Mouse (Mus musculus) erythroblast, adult 5-6 weeks (primary cell): ENCODE measurements around the gene Inhbb. TPM values are rescaled to one million over a fixed set of nuclear protein-coding genes. Genes with fewer than 3 reads are reported as not detected.

Experiments
- ATAC-seq: replicated peaks from 2 replicates; pipeline ENCODE4 v1.8.0; 2016; ENCODE audit warnings: moderate number of reproducible peaks, mild to moderate bottlenecking, moderate TSS enrichment, inconsistent platforms; ENCODE audit not compliant: poor library complexity, low FRiP score, severe bottlenecking
- total RNA-seq, 2 experiments: library from RNA; stranded (forward) in 1 of 2; stranded (reverse) in 1 of 2; fragments of 150-400 nt in 1 of 2; fragments of 200-764, 138-1000 nt in 1 of 2; gene quantifications; 2 replicates each; pipeline versions ENCODE4 v1.2.3 to v1.2.4; 2015 to 2017; ENCODE audit warnings: low replicate concordance in 2 of 2

Inhbb gene
- total RNA-seq, 2 experiments from 2014 or later: not detected

DNA sequence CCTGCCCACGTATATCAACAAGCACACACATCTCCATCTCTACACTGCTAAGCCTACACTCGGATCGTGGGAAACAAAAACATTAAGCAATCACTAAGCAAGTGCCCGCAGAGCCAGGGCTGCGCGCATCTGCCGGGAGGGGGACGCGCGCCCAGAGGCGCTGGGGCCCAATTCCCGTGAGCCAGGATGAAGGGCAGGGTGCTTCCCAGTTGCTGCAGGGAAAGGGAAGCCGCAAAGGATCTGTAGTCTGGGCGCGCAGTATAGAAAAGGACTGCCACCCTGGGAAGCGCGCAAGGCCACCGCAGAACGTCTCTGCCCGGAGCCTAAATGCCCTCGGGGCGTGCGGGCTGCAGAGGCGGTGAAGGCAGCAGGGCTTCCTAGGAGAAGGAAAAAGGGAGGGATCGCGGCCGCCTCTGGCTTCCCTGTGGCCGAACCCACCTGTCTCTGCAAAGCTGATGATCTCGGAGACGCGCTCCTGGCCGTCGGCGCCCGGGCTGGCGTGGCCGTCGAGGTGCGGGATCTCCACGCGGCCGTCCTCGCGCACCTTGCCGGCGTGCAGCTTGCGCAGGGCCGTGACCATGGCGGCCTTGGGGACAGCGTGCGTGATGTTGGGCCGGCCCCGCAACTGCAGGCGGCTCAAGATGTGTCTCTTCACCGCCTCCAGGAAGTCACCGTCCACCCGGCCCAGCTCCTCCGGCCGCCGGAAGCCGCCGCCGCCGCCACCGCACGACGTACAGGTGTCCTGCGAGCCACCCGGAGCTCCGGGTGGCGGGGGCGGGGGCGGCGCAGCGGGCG is 1.7 kb downstream of the Inhbb start:
- ATAC-seq: no peak

DNA sequence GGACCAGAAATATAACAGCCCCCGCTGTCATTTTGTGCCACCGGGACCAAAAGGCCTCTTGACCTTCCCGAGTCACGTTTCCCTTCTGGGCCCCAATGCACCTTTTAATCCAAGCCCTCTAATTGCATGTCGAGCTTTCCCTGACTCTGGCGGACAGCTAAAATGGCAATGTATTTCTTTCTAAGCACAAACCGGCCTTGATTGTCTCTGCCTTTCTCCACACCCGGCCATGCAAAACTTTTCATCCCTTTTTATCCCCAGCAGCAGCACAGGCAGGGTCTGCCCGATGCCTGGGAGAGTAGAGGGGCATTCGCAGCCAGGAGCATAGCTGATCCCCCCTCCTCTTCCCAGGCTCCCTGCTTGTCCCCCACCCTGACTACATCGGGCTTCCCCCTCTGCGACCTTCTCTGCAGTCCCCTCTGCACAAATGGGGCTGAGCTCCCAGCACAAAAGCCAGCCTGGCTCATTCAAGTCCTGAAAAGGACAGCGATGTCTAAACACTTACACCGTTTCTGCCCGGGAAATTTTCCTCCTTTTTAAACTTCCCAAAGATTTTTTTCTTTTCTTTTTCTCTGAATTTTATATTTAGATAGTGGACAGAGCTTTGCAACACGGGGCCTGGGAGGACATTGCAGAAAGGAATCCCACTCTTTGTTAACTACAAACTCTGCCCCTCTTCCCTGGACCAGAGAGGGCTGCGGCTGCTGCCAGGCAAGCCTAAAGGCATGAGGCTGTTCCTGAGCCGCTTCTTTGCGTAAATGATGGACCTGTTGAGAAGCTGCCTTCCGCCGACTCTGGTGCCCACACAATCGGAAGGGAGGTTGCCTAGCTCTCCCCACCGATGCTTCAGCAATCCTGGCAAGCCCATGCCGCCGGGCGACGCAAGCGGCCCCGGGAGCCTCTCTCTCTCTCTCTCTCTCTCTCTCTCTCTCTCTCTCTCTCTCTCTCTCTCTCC is 2.6 kb downstream of the Inhbb start:
- no peak for ATAC-seq

DNA sequence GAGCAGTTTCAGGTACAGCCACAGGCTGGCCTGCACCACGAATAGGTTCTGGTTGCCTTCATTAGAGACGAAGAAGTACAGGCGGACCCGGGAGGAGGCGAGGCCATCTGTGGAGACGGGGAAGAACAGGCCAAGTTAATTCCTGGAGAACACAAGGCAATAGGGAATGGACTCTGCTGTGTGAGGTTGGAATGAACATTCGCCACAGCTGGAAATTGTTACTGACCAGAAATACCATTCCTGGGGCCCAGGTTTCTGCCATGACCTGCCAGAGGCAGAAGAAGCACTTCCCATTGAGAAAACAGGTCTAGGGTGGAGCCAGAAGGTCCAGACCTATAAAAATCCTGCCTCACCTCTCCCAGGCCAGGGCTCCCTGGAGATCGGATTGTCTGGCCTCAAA is 4.1 kb downstream of the Inhbb start:
- no peak for ATAC-seq

DNA sequence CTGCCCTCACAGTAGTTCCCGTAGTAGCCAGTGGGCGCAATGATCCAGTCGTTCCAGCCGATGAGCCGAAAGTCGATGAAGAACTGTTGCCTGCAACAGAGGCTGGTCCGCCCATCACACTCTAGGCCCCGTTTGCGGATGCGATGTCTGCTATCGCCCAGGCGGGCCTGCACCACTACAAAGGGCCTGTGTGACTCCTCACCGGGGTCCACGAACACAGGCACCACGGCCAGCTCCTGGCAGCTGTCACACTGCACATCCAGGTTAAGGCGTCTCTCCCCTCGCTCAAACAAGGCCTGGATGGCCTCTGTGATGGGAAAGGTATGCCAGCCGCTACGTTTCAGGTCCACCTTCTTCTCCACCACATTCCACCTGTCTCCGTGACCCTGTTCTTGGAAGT is 4.5 kb downstream of the Inhbb start:
- ATAC-seq: no peak

DNA sequence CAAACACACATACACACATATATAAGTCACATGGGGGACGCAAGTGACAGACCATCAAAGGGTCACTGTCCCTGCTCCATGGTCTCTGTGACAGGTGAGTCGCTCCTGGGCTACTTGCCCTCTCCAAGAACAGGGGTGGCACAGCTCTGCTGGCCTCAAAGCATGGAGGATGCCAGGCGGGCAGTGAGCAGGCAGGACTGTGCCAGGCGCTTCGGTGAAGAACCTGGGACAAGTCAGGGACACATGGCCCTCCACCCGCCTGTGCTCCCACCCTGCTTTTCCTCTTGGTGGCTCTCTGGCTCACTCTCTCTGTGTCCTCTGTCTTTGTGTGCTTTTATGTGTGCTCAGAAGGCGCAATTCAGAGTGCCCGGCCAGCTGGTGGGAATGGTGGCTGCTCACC is 5.4 kb downstream of the Inhbb start:
- ATAC-seq: no peak

DNA sequence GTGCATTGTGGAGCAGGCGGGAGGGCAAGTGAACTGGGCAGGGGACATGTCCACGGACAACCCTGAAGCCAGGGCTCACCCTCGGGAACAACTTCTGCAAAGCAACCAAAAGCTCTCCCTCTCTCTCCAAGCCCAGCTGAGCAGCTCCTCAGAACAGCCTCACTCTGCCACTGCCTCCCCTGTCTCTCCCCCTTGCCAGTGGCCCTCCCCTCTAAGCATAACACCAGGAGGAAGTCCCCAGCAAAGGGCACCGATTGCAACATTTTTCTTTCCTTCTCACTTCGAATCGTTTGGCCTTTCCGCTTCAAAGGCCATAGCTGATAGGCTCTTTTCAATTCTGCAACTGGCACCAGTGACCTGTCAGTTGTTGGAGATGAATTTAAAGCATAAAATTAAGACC is 5.9 kb downstream of the Inhbb start:
- ATAC-seq: no peak

DNA sequence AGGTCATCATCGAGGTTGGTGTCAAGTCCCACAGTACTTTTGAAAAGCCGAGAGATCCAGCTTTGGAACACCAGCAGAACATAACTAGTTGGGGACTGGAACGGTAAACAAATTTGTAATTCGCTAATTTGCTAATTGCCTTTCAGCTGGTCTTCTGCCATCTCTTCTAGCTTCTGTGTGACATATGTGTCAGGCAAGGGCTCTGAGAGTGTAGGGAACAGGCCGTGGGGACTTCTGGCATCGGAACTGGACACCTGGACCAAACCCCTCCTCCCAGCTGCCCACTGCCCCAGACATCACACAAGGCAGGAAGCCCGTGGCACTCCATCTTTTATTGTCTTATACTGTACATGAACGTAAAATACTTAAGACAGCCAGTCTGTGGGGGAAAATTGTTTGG is 6.9 kb downstream of the Inhbb start:
- ATAC-seq: no peak

DNA sequence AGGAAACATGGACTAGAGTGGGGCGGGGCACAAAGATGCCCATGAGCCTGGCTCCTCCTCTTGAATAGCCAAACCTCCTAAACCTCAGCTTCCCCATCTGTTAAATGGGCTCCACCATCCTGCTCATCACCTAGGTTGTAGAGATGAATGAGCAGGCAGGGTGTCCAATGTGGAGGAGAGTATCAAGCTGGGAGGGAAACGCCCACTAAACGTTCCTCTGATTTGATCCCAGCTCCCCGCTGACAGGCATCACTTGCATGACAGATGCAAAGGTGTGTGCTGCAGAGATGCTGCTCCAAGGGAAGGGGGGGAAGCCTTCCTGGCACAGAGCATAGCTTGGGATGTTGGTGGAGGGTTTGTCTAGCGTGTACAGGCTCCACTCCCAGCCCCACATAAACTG is 11.4 kb downstream of the Inhbb start:
- no peak for ATAC-seq

DNA sequence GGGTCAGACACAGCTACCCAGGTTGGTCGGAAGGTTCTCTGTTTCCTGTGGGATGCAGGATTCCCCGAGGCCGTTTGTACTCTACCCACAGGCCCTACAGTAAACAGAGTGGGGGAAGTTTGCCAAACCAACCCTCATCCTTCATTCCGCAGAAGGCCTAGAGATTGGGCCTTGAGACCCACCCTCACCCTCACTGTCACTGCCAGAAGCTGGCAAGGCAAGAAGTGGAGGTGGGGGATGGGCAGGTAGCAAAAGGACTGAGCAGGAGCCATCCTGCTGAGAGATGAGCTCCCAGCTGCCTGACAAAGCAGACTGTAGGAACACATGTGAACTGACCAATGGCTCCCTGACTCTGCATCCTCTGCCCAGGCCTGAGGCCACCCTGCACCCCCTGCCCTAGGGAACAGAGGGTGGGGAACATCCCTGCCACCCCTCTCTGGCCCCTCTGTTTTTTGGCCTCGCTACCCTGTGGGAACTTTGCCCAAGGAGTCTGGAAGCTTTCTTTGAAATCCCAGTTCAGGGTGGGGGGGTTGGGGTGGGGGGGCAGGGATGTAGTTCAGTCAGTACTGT is 12.4 kb downstream of the Inhbb start:
- no peak for ATAC-seq

DNA sequence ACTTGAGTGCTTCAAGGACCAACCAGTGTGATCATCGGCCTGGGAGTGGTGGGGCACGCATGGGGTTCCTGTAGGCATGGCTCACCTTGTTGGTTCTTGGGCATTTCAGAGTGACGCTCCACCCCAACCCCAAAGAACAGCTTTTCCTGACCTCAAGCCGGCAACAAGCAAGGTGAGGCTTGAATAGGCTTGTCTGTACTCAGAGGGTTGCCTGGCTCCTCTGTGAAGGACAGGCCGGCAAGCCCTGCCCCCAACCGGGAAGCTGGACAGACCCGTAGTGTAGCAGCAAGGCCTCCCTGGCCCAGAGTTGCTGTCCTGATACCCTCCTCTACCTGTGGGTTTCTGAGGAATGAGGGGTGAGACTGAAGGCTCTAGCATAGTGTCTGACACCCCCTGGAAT is 12.9 kb downstream of the Inhbb start:
- no peak for ATAC-seq

DNA sequence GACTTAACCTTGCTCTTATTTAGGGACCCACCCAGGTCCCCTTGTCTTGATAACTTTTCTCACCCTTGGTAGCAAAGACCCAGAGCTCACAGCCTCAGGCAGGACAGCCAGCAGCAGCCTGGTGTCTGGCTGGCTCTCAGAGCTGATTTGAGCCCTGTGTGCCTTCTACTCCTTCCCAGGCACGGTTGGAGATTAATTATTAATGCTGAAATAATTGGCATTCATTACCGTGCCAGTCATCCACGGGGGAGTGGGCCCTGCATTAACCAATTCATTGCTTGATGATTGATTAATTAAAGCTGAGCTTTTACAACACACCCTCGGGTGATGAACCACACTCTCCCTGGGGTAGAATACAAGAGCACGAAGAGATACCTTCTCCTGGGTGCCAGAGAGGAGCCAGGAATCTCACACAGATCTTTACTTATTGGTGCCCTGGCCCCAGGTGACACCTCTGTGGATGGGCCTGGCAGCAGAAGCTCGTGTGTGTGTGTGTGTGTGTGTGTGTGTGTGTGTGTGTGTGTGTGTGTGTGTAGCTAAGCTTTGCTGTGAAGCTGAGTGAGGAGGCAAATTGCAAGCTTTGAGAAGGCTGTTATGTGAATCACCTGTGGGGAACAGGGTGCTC is 14.2 kb downstream of the Inhbb start:
- no peak for ATAC-seq

DNA sequence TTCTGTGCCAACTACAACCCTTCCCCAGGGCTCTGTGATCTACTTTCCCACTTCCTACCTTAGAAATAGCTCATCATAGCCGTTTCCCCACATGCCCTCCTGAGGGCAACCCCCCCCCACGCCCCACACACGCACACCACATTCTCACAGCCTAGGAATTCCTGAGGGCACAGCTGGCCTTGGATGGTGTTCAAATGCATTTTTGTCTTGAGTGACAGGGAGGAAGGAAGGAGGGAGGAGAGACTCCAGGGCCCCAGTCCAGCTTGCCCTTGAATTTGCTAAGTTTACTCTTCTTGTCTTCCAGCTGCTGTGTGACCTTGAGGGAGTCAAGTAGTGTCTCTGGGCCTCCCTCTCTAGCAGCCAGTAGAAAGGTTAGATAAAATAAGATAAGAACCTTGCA is 17.2 kb downstream of the Inhbb start:
- no peak for ATAC-seq

DNA sequence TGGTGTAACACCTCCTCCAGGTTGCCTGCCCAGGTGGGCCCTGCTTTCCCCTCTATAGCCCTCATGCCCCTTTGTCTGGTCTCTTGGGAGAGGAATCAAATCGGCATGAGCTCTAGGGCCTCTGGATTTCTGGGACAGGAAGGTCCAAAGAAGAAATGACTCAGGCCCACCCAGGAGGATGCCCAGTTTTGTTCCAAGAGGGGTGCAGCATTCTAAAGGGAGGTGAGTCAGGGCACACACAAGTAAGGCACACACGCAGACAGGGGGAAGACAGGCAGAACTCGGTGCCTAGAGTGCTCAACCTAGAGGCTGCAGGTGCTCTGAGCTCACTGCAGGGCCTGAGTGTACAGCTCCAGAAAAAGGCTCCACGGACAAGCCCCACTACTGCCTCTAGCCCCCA is 17.7 kb downstream of the Inhbb start:
- no peak for ATAC-seq

DNA sequence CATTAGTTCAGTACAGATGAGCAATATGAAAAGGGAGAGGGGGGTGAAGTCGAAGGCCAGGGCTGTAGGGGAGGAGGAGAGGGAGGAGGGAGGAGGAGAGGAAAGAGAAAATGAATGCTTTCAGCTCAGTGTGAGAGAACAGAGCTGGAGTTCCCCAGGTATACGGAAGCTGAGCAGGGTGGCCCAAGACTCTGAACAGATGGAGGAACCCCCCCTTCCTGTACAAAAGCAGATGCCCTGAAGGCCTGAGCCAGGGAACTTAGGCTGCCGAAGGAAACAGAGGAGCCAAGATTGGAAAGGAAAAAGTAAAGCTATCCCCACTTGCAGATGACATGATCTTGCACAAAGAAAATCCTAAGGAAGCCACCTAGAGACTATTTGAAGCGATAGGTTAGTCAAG is 20.8 kb downstream of the Inhbb start:
- no peak for ATAC-seq

DNA sequence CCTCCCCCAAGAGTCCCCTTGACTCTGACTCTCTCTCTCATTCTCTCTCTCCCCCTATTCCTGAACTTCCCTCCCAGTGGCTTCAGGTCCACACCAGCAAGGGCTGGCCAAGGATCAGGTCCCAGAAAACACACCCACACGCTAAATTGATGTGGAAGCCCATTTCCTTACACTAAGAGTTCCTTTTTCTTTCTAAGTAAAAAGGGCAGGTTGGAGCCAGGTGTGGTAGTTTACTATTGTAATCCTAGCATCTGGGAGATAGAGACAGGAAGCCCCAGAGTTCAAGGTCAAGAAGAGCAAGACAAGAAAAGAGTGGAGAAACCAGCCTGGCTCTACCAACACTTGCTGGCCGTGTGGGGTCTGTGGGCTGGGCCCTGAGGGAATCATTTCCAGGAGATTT is 23.4 kb downstream of the Inhbb start:
- ATAC-seq: no peak

DNA sequence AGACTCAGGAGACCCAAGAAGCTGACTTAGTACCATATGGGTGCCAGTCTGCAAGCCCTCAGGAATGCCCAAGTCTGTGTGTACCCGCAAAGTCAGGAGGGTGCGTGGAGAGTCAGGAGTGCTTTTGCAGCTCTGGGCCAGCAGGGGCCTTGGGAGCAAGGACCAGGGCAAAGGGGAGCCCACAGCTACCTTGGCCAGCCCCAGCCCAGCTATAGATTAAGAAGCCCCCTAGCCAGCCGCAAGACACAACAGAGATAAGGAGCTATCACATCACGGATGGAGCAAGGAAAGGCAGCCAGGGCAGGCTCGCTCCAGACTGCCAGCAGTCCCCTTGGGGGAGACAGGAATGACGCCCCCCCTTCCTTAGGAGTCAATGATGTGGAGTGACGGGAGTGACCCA is 24.2 kb downstream of the Inhbb start:
- ATAC-seq: no peak

DNA sequence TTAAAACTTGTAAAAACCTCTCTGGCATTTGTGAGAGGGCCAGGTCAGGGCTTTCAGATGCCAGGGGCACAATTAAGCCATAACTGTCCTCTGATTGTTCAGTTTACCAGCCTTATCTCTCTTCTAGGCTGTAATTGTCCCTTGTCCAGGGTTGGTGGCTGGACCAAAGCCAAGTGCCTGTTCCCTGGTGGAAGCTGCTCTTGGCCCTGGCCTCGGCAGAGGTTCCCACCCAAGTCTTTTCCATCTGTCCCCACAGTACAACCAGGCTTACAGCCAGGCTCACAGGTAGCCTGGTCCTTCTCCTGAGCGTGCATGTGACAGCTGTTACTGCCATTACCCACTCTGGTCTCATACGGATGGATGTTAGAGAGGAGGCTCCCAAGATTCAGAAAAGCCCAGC is 30.7 kb downstream of the Inhbb start:
- no peak for ATAC-seq

DNA sequence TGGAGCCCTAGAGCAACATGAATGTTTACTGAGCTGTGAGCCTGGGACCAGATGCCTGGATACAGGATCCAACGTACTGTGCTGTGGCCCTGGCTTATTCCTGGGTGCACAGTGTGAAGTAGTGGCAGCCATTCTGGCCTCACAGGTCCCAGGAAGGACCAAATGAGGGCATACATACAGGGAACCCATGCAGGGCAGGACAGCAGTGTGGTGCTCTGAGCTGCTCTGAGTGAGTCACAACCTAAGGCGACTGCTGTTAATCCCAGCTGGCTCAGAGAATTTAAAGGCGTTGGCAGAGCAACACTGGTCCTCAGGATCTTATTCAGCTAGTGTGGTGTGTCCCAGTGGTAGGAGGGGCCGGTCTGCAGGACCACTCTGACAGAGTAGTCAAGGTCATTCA is 31.4 kb downstream of the Inhbb start:
- no peak for ATAC-seq

DNA sequence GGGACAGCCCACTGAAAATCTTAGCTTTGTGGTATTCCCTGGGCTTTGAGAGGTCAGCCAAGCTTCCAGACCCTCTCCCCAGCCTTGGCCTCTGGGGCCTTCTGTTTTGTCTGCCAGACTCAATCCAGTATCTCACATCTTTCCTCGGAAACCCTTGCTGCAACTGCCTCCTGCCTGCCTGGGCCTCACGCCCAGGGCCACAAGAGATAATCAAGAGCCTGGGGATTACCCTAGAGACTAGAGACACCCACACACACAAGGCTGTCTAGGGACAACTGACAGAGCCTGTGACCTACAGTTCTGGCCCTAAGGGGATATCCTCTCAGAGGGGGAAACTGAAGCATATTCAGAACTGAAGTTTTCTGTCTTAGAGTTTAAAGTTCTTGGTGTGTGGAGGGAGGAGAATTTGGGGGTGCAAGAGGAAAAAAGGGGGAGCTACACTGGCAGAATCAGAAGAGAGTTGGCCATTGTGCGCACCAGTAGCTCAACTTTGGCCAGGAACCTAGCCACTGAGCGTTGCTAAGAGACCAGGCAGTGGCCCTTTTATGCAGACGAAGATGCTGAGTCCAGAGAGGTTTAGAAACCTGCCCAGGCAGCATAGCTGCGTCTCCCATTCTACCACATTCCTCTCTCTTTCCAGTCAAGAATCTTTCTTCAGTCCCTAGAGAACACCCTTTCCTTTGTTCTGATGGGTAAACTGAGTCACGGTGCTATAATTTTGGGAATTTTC is 32.1 kb downstream of the Inhbb start:
- ATAC-seq: no peak
